Mouse (Mus musculus) olfactory bulb, adult 2 months (tissue): ENCODE data around the gene Chrne. TPM values are rescaled to one million over a fixed set of nuclear protein-coding genes. Genes with fewer than 3 reads are reported as not detected.
A peak's percentile ranks its signal among the peaks of the same experiment; 100 is the strongest.

Experiments used
- H3K27ac ChIP-seq: fragments of 200-500 bp; 2 replicates; pipeline ENCODE4 v1.5.1; 2012; ENCODE audit warnings: low read depth, low read length; ENCODE audit not compliant: insufficient read depth
- H3K4me1 ChIP-seq: fragments of 200-500 bp; 2 replicates; pipeline ENCODE4 v1.6.1; 2012; ENCODE audit warnings: low read length; ENCODE audit not compliant: control insufficient read depth, insufficient read depth
- H3K4me3 ChIP-seq: fragments of 200-500 bp; 2 replicates; pipeline ENCODE4 v1.5.1; 2012; ENCODE audit warnings: mild to moderate bottlenecking, low read depth, low read length, moderate library complexity; ENCODE audit not compliant: insufficient read depth
- CTCF ChIP-seq: fragments of 200-500 bp; IDR thresholded peaks from 2 replicates; pipeline ENCODE4 v1.5.1; 2012; ENCODE audit warnings: low read depth, mild to moderate bottlenecking, low read length, moderate library complexity; ENCODE audit not compliant: insufficient read depth
- POLR2A ChIP-seq: fragments of 200-500 bp; IDR thresholded peaks from 2 replicates; pipeline ENCODE4 v1.6.1; 2012; ENCODE audit warnings: mild to moderate bottlenecking, low read depth, low read length, moderate library complexity; ENCODE audit not compliant: insufficient read depth
- WGBS: fragments of 180-500 bp; shearing (Covaris S2); methylation state at CpG from one replicate; pipeline ENCODE4 v1.1.7; 2018; 5-methylcytosine and 5-hydroxymethylcytosine counted together
- polyA plus RNA-seq: library from polyadenylated mRNA; stranded (reverse); fragments of >200 nt; gene quantifications from 2 replicates; pipeline ENCODE4 v1.2.4, GENCODE M21; 2012; ENCODE audit warnings: low replicate concordance; ENCODE audit not compliant: missing spikeins, insufficient read depth, insufficient read length

The Chrne gene
- polyA plus RNA-seq, 1 experiment, result not detected

DNA sequence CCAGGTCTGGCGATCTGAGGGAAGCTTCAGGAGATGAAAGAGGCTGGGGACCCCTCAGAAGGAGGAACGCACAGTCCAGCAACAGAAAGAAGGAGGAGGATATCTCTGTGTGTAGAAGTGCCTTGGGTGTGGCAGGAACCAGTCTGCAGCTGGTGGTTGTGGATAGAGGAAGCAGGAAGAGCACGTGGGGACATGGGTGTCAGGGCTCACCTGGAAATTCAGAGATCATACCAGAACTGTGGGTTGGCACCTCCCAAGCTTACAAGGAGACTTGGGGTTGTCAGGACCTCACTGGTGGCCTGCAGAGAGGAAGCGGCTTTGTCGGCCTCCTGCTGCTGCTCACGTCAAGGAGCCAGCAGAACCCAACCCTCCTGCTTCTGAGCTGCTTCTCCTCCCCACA is 21.7 kb downstream of the Chrne start:
- WGBS, result 83% methylated on average over 6 of the region's 6 CpGs
- H3K27ac ChIP-seq, result peak overlapping the region; percentile 42; the same call in 1 of the 2 replicates
- TF ChIP-seq POLR2A, result no peak
- no peak for TF ChIP-seq CTCF
- H3K4me3 ChIP-seq, result no peak overlapping the region
- H3K4me1 ChIP-seq, result peaks cover 15% of the 10 kb centered on the region

DNA sequence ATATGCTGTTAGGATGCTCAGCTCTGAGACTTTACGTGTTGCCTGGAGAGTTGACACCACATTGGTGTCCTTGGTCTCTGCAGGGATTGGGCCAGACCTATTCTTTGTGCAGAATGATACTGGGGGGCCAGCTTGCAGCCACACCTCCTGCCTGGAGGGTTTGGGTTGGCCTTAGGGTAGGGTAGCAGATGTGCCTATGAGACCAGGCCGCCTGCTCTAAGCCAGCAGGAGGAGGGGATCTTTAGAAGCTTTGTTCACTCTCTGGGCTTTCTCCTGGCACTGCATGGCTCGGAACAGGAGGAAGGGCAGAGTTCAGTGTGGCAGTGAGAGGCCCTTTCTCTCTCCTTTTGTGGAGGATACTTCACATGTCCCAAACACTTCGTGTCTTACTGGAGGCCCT is 22.9 kb downstream of the Chrne start:
- H3K27ac ChIP-seq, result 0 out of 2 replicates have a peak overlapping the region, but pooled peaks have one; percentile 52
- 55% methylated on average over 4 of the region's 4 CpGs for WGBS
- TF ChIP-seq POLR2A (no peak), CTCF (no peak)
- no peak overlapping the region for H3K4me3 ChIP-seq
- peaks cover 15% of the 10 kb centered on the region for H3K4me1 ChIP-seq

DNA sequence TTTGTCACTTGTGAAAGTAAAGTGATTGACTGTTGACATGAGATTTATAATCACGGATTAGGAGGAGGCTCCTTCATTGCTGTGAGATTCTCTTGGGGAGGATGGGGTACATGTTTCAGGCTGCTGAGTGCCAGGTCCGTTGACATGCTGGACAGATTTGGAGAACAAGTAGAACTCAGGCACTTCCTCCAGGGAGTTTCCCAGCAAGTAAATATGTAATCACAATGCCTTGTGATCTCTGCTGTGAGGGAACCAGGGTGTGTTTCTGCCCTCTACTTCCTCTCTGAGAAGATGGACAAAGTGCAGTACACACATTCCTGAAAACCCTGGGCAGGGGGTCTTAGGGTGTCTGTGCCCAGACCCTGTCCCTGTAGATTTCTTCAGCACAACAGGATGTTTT is 23.4 kb downstream of the Chrne start:
- TF ChIP-seq CTCF (no peak), POLR2A (no peak)
- H3K4me1 ChIP-seq, result peaks cover 15% of the 10 kb centered on the region
- H3K4me3 ChIP-seq, result no peak overlapping the region
- WGBS, result 63% methylated on average over 2 of the region's 2 CpGs
- H3K27ac ChIP-seq, result peak overlapping the region; percentile 52; the same call in 1 of the 2 replicates

DNA sequence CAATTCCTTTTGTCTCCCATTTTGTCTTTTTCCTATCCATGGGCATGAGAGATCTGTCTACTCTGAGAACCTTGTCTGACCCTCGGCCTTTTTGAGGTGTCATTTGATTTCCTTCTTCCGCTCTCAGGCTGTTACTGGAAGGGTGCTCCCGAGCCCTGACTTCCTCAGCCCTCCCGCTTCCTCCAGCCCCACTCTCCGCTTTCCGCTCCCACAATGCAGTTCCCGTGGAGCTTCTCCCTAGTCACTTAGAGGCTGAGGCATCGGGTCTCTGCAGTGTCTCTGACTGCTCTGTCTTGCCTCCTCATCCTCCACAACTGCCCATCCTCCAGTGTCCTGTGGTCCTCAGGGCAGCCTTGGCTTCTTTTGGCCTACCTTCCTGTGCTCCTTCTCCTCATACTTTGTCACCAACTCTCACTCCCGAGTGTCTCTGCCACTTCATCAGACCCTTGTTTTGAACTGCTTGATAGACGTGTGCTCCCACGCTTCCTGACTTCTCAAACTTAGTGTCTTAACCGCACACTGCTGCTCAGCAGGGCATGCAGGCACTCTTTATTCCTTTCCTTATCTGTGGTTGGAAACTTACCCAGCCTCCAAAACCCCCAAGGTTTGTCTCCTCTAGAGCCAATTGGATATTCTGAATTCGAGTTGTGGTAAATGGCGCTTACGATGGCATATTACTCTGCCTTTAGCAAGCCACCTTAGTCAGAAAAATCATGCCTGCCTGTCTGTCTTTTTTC is 24.6 kb downstream of the Chrne start:
- no peak overlapping the region for H3K4me3 ChIP-seq
- TF ChIP-seq CTCF, result no peak
- no peak for TF ChIP-seq POLR2A
- H3K27ac ChIP-seq, result no peak overlapping the region
- 84% methylated on average over 15 of the region's 15 CpGs for WGBS
- peaks cover 15% of the 10 kb centered on the region for H3K4me1 ChIP-seq

- H3K27ac ChIP-seq, result no peak overlapping the region
- TF ChIP-seq POLR2A, result no peak
- TF ChIP-seq CTCF, result no peak
- 81% methylated on average over 1 of the region's 1 CpGs for WGBS
- H3K4me1 ChIP-seq, result peaks cover 10% of the 10 kb centered on the region
- H3K4me3 ChIP-seq, result no peak overlapping the region
Measured at GRCm38 (mm10) chr11:70591733-70592132, 27.3 kb downstream of the Chrne start.

- Histone ChIP-seq H3K4me3 (no peak overlapping the region), H3K27ac (peak overlapping the region; percentile 35; the same call in 1 of the 2 replicates), H3K4me1 (peaks cover 12% of the 10 kb centered on the region)
- WGBS, result 62% methylated on average over 5 of the region's 5 CpGs
- no peak for TF ChIP-seq POLR2A
- TF ChIP-seq CTCF, result no peak
Measured at GRCm38 (mm10) chr11:70586954-70587353, 32.1 kb downstream of the Chrne start.

GRCm38 (mm10) chr11:70586261-70586660 is 32.8 kb downstream of the Chrne start:
- H3K4me3 ChIP-seq, result no peak overlapping the region
- peaks cover 15% of the 10 kb centered on the region for H3K4me1 ChIP-seq
- H3K27ac ChIP-seq, result no peak overlapping the region
- TF ChIP-seq CTCF, result no peak
- WGBS, result 83% methylated on average over 3 of the region's 3 CpGs

GRCm38 (mm10) chr11:70585457-70585856 is 33.6 kb downstream of the Chrne start:
- Histone ChIP-seq H3K4me3 (no peak overlapping the region), H3K27ac (peak overlapping the region; percentile 54; the same call in 1 of the 2 replicates), H3K4me1 (peaks cover 19% of the 10 kb centered on the region)
- TF ChIP-seq POLR2A (no peak), CTCF (no peak)
- WGBS, result 27% methylated on average over 7 of the region's 7 CpGs

GRCm38 (mm10) chr11:70583775-70584174 is 35.2 kb downstream of the Chrne start:
- H3K4me3 ChIP-seq, result no peak overlapping the region
- no peak for TF ChIP-seq POLR2A
- no peak for TF ChIP-seq CTCF
- H3K27ac ChIP-seq, result no peak overlapping the region
- H3K4me1 ChIP-seq, result peaks cover 36% of the 10 kb centered on the region
- 83% methylated on average over 7 of the region's 7 CpGs for WGBS
